Mouse (Mus musculus) retina, postnatal 1 day (tissue): ENCODE results near the gene Zdhhc19.

Experiments used
- DNase-seq: peaks from one replicate; pipeline ENCODE4 v3.0.0-alpha.2; 2012

The Zdhhc19 gene

DNA sequence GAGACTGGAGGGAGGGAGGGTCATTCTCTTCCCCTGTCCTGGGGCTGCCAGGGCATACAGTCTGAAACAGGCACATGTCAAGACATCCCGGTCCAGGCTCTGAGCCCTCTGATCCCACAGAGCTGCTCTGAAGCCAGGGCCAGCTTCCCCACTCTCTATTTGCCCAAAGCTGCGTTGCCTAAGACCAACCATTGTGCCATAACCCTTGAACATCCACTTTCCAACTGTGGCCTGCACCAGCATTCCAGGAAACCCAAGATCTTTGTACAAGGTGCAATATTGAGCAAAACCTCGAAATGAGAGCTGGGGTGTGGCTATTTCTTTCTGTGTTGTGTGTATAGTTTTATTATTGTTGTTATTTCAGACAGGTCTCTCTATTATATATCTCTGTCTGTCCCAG is 59.5 kb downstream of the Zdhhc19 start:
- no peak for DNase-seq

GRCm38 (mm10) chr16:32559493-32559892 is 63.4 kb downstream of the Zdhhc19 start:
- no peak for DNase-seq

- DNase-seq = no peak
These were observed 67.2 kb downstream of the Zdhhc19 start for GRCm38 (mm10) chr16:32563056-32563793.

- DNase-seq = no peak
These were observed 71.2 kb downstream of the Zdhhc19 start for GRCm38 (mm10) chr16:32567282-32567681.

GRCm38 (mm10) chr16:32568401-32568800 is 72.3 kb downstream of the Zdhhc19 start:
- DNase-seq = no peak

DNA sequence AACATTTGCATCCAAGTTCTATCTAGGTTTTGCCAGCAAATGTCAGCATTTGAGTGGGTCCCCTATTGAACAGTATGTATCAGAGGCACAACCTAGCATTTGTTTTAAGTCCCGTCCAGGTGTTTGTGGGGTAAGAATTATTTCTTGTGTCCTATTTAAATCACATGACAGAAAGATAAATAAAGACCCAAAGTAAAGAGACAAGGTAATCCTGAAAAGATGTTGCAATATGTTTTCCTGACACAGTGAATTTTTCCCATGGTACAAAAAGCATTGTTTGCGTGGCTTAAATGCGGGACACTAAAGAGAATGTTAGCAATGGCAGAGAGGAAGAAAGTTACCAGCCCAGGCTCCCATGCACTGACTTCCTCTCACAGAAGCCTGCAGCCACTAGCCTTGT is 74.0 kb downstream of the Zdhhc19 start:
- DNase-seq = no peak

DNA sequence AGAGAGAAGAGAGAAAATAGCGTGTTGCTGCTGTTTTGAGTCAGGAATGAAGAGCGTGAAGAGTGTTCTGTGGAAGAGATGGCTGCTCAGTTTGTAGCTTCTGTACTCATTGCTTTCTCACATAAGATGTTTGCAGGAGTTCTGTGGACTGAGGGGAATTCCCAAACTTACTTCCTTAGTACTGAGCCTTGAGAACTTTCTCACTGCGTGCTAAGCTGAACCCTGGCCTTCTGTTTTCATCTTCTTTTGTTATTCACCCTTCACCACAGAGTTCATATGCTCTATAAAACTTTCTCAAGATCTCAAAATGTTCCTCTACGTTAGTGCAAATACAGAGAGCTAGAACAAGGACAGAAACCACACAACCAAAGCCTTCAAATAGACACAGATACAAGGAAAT is 76.5 kb downstream of the Zdhhc19 start:
- DNase-seq = no peak

GRCm38 (mm10) chr16:32586482-32586881 is 90.4 kb downstream of the Zdhhc19 start:
- no peak for DNase-seq

DNA sequence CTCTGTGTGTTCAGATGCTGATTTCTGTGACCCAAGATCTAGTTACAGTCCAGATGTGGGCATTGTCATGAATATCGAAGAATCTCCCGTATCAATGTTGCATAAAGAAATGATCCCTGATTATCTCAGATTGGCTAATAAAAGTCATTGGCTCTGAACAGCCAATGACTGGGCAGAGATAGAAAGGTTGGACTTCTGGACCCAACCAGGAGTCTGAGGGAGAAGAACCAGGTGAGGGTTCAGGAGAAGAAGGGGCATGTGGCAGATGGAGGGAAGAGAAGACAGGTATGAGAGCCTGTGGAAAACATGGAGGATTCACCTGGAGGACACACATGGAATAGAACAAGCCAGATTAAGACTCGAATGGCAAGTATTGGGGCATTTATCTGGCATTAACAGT is 92.5 kb downstream of the Zdhhc19 start:
- no peak for DNase-seq

- DNase-seq = no peak
These were observed 95.5 kb downstream of the Zdhhc19 start for GRCm38 (mm10) chr16:32591521-32591920.

DNA sequence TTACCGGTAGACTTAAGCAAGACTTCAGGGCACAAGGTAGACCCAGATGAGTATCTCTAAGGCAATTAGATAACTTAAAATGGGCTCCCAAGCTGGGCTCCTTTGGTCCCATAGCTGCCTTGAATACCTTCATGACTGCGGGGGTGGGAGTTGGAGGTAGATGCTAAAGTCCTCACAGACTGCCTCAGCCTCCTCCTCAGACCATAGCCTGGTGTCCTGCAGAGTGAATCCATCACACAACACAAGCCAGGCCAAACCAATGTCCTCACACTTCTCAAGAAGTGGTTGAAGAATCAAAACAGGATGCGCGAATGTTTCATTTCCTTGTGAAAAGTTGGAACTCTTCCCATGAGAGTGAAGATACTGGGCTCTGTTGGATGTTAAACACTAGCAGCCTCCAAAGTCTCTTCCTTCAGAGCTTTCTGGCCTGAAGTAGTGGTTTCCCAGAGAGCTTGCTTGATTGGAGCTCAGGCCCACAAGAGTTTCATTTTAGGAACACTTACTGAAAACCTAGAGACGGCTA is 97.3 kb downstream of the Zdhhc19 start:
- no peak for DNase-seq

DNA sequence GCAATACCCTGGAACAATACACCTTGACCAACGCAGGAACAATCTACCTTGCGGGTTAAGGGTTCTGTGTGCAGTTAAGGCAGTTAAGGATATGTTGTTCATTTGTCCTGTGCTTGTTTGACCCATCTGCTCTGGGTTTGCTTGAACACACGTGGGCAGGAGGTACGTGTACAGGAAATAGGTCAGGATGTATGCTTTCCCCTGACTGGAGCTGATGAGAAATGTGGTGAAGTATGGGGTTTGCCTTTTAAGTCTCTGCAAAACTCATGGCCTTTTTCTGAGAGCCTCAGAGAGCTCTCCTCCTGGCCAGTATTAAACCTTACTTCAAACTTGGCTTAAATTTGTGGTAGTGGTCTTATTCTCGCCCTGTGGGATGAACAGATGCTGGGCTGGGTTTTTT is 97.9 kb downstream of the Zdhhc19 start:
- DNase-seq = no peak

DNA sequence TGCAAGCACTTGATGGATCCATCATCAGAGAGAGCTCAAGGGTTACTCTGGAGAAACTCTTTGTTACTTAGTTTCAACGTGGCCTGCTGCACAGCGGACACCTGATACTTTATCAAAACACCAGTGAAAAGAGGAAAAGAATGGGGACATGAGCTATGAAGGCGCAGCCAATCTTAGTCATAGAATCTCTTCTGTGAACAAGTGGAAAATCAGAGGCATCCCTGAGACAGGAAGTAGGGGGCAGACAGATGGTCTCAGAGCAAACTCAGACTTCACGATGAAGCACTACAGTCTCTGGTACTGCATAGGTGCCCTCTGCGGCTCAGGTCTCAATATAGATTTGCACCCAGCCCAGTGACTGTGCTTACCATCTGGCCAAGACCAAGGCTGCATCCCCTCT is 98.6 kb downstream of the Zdhhc19 start:
- no peak for DNase-seq

DNA sequence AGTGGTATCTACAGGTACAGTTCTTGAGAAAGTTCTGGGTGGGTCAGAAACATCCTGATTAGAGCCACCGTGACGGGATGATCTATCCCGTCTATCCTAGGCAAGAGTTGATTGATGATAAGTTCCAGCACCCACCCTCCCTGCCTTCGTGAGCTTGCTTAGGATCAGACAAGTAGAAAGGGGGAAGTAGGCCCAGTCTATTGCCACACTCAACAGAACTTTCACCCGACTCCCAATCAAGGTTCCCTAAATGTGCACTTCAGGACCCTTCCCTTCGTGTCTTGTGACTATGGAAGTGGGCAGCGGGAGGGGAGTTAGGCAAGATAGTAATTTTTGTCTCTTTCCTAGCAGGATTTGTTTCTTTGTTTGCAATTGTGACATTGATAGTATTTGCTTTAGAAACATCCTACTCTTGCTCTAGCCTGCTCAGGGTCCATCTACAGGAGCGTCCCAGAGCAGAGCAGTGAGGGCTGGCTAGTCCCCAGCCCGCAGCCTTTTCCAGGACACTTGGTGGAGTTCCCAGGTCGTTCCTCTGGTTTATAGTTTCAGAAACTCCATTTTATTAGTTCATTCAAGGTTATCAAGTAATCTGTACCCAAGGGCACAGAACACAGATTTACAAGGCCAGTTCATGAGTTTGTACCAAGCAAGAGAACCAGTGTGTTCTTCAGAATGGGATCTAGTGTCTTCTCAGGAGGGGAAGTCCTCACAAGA is 99.2 kb downstream of the Zdhhc19 start:
- no peak for DNase-seq

DNA sequence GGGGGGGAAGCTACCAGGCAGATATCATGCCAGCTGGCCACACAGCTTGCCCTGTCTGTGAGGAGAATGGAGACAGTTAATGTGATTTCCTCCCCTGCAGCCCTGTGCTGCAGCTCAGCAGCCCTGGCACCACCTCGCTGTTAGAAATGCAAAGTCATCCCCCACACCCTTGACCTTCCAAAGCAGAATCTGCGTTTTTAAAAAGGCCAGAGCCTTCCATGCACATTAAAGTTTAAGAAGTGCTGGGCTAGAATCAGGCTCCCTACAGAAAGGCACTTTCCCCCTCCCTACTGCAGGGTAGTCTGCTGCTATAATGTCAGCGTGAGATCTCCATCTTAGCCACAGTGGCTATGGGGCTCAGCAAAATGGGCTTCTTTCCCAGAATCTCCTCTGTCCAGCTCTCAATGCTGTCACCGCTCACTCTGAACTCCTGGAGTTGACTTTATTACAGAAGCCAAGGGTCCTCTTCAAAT is 101.9 kb downstream of the Zdhhc19 start:
- DNase-seq = no peak

DNA sequence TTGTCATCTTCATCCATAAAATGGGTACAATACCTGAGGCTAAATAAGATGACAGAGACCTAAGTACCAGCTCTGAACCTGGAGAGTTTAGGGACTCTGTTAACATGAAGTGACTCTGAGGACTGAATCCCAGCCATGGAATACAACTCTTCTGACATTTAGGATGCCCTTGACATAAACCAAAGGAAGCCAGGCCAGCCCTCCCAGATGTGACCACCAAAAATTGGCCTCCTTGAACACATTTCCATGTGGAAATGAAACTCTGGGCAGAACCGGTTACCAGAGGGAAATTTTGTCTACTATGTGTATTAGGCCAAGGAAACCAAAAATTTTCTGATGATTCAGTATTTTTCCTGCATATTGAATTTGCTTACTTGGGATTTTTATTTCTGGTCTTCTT is 103.1 kb downstream of the Zdhhc19 start:
- DNase-seq = no peak

DNA sequence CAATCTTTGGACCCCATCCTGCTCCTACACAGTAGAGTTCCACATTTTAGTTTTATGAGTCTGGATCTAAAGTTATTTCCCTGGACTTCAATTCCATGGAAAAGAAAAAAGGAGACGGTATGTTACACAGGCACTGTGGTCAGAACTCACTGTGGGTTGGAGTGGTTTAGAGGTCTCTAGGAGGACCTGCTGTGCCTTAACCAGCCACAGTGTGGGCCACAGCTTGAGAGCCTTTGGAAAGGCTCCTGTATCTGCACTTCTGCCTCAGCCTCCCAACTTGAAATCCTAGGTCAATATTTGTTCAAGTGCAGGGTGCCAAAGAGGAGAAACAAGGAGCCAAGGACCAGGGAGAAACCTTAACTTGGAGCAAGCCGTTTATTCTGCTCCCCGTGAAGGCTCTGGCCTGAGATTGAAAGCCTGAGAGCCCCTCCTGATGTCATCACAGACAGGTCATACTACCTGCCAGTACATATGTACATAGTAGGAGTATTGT is 106.2 kb downstream of the Zdhhc19 start:
- no peak for DNase-seq

DNA sequence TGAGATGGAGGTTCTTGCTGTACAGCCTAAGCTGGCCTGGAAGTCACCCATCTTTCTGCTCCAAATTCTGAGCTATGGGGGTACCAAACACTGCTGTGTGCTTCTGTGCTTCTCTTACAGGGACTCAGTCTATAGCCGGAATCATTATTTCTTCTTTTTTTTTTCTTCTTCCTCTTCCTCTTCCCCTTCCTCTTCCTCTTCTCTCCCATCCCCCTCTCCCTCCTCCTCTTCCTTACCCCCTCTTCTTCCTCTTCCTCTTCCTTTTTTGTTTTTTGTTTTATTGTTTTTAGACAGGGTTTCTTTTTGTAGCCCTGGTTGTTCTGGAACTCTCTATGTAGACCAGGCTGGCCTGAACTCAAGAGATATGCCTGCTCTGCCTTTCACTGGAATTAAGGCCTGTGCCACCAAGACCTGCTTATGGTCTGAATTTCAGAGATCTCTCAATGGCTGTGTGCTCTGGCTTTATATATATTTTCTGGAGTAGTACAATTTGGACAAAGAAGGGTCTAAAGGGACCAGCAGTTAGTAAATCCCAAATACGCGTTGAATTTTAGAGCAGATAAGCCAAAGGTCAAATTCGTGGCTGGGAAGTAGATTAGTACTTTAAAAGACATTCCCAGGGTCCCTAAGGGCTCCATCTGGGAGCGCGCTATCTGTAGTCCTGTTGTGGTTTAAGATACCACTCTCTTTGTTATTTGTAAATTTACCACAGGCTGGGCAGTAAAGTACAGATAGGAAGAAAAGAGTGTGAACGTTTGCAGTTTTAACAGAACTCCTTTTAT is 111.7 kb downstream of the Zdhhc19 start:
- no peak for DNase-seq

DNA sequence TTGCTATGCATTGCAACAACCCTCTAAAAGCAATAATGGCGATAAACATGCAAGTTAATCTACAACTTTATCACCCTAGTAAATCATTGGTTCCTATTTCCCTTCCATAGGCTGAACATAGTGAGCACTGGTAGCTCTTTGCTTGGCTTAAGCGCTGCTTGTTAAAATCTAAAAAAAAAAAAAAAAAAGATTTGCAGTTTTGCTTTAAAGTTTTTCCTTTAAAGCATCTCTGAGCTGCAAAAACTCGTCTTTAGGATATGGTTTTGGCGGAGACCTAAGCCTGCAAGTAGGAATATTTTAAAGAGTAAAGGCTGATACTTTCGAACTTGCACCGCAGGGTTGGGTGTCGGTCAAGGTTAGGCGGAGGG is 112.3 kb downstream of the Zdhhc19 start:
- DNase-seq = no peak

DNA sequence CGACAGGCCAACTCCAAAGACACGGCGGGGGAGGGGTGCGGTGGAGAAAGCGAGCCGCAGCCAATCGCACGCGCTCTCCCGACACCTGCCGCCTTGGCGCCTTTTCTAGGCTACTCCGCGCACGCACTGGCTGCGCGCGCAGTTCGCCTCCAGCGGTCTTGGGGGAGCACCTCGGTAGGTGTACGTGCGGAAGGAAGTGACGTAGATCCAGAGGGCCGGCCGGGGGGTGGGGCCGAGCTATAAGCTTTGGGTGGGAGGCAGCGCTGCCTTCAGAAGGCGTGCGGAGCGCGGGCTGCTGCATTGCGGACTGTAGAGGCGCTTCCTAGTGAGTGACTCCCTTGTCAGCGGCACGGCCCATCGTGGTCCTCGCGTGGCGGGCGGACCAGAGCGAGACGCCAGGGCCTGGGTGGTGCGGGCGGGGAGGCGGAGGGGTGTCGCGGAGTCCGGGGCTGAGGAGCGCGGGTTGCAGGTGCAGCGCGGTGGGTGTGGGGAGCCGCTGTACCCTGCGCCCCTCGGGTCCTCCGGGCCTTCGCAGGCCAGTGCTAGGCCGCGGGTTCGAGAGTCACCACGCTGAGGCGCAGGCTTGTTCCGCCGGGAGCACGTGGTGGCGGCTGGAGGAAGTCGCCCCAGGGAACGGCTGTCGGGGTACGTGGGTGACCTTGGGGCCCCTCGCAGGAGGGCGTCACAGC is 112.8 kb downstream of the Zdhhc19 start, which contains the start of gene Tfrc:
TSS of gene Tfrc (plus strand) at position 209 of the 689 bp plus-strand sequence.
- peak; percentile 99 for DNase-seq

GRCm38 (mm10) chr16:32609401-32609779 is 113.3 kb downstream of the Zdhhc19 start:
- no peak for DNase-seq

GRCm38 (mm10) chr16:32610460-32611255 is 114.6 kb downstream of the Zdhhc19 start:
- no peak for DNase-seq
